Mouse (Mus musculus) brain, embryonic 14.5 days (tissue): Measurements from ENCODE around the gene Nucks1.

ENCODE experiments used
- CTCF ChIP-seq: fragments of 200-500 bp; IDR thresholded peaks from 2 replicates; pipeline ENCODE4 v1.5.1; 2012; ENCODE audit warnings: inconsistent platforms, mild to moderate bottlenecking, moderate library complexity, borderline replicate concordance; ENCODE audit not compliant: insufficient read depth, insufficient read length; ENCODE audit errors: extremely low read depth
- POLR2A ChIP-seq: fragments of 200-500 bp; IDR thresholded peaks from 2 replicates; pipeline ENCODE4 v1.6.1; 2012; ENCODE audit warnings: mild to moderate bottlenecking, inconsistent platforms, borderline replicate concordance; ENCODE audit not compliant: poor library complexity, insufficient read depth, insufficient read length, severe bottlenecking; ENCODE audit errors: extremely low read depth

GRCm38 (mm10) chr1:131869561-131869960 lies 40.8 kb upstream of the Nucks1 start:
- no peak for TF ChIP-seq CTCF
- no peak for TF ChIP-seq POLR2A
